Mouse (Mus musculus) Patski (cell line): ENCODE data around the gene Dhrs11. TPM values are rescaled to one million over a fixed set of nuclear protein-coding genes. Genes with fewer than 3 reads are reported as not detected.
"Not testable (repeated sequence)": the region's sequence is repeated elsewhere in the genome, so short reads cannot be mapped to it uniquely, and the experiment has no call there.

Experiments used
- ATAC-seq: fragments of 100-300 bp; one replicate; pipeline ENCODE4 v1.8.0; 2021
- CTCF ChIA-PET: fragments of 350-600 bp; sonication (Branson Sonifier 250); formaldehyde crosslinking; loops from one replicate; lab custom pipeline; 2022; ENCODE audit warnings: inconsistent platforms; lab: Charles Lee
- POLR2A ChIA-PET: fragments of 350-600 bp; sonication (Branson Sonifier 250); formaldehyde crosslinking; loops from one replicate; lab custom pipeline; 2022; ENCODE audit warnings: antibody characterized with exemption, inconsistent platforms; lab: Charles Lee
- DNase-seq: peaks from one replicate; pipeline ENCODE4 v3.0.0-alpha.2; 2011; ENCODE audit warnings: low read depth, low spot score
- H3K27me3 ChIP-seq: fragments of 371-371 bp; one replicate; pipeline ENCODE4 v1.5.1; 2021
- CTCF ChIP-seq: fragments of 100-300 bp; IDR thresholded peaks from one replicate; pipeline ENCODE4 v1.5.1; 2021
- in situ Hi-C: fragments of 300-500 bp; cut with MboI; formaldehyde crosslinking; loops from 3 replicates; pipeline ENCODE4 v1.11.1; 2018; ENCODE audit warnings: low pct_unique_long_range_greater_than_20kb, mixed read lengths
- polyA plus RNA-seq: library from polyadenylated mRNA; unstranded; gene quantifications from one replicate; pipeline ENCODE4 v1.2.3, GENCODE M21; 2021

Dhrs11 gene
- polyA plus RNA-seq, 1 experiment from 2014 or later: 33.2 TPM

DNA sequence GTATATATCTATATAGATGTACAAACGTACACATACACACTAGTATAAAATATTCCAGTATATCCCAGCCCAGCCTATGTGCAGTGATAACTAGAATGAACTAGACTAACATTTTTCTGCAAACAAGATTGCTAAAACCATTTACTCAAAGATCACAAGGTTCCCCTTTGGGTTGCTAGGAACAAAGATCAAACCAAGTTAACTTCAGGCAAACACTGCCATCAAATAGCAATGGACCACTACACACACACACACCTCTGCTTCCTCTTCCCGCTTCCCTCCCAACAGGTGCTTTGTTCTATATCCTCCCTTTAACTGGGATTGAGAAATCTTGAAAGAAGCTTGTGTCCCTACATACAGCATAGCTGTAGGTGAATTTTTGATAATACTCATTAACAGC is 38.8 kb upstream of the Dhrs11 start:
- ATAC-seq (no peak), DNase-seq (no peak)
- CTCF ChIA-PET: no interaction called here
- no peak for TF ChIP-seq CTCF
- in situ Hi-C loops: no loop called here
- POLR2A ChIA-PET: no interaction called here
- H3K27me3 ChIP-seq: no peaks in the 10 kb centered on the region

DNA sequence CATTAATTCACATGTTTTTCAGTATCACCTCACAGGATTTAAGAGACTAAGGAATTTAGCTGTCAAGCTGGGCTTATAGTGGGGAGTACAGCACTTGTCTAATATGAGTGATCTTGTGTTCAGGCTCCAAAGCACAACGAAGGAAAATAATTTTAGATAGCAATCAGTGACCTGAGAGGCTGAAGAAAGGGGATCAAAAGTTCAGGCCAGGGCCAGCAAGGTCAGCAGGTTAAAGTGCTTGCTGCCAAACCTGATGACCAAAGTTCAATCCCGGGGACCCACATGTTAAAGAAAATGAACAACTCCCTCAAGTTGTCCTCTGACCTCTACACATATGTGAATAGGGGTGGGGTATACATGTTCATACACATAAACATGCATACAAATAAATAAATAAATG is 36.5 kb upstream of the Dhrs11 start:
- no peak for DNase-seq
- CTCF ChIA-PET: interaction anchor here (2.1 kb wide), 1 partner anchor 9 kb away, joined by 5 read pairs; no protein-coding TSS in a partner anchor
- POLR2A ChIA-PET: no interaction called here
- in situ Hi-C loops: no loop called here
- no peak for TF ChIP-seq CTCF
- no peaks in the 10 kb centered on the region for H3K27me3 ChIP-seq
- no peak for ATAC-seq

DNA sequence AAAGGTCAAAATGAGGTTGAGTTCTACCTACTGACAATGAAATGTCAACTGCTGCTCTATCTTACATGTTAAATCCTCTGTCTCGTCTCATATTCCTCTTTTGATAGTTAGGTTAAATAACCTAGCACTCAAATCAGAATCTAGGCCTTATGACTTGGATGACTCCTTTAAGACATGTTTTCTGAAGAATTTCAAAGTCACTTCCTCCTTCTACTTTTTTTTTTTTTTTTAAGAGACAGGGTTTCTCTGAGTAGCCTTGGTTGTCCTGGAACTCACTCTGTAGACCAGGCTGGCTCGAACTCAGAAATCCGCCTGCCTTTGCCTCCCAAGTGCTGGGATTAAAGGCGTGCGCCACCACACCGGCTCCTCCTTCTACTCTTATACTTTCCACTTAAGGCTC is 26.5 kb upstream of the Dhrs11 start:
- ATAC-seq (no peak), DNase-seq (no peak)
- POLR2A ChIA-PET: no interaction called here
- CTCF ChIA-PET: interaction anchor here (1.8 kb wide), 1 partner anchor 10 kb away, joined by 5 read pairs; no protein-coding TSS in a partner anchor
- H3K27me3 ChIP-seq: no peaks in the 10 kb centered on the region
- TF ChIP-seq CTCF: no peak
- in situ Hi-C loops: no loop called here

GRCm38 (mm10) chr11:84847475-84848090 is 18.8 kb upstream of the Dhrs11 start:
- no peak for TF ChIP-seq CTCF
- CTCF ChIA-PET: interaction anchor here (0.7 kb wide), 1 partner anchor 14 kb away, joined by 3 read pairs; no protein-coding TSS in a partner anchor
- no peaks in the 10 kb centered on the region for H3K27me3 ChIP-seq
- ATAC-seq (no peak), DNase-seq (no peak)
- POLR2A ChIA-PET: no interaction called here
- in situ Hi-C loops: loop anchor here (25.0 kb wide), 1 partner anchor 1060 kb away; no protein-coding TSS in a partner anchor

DNA sequence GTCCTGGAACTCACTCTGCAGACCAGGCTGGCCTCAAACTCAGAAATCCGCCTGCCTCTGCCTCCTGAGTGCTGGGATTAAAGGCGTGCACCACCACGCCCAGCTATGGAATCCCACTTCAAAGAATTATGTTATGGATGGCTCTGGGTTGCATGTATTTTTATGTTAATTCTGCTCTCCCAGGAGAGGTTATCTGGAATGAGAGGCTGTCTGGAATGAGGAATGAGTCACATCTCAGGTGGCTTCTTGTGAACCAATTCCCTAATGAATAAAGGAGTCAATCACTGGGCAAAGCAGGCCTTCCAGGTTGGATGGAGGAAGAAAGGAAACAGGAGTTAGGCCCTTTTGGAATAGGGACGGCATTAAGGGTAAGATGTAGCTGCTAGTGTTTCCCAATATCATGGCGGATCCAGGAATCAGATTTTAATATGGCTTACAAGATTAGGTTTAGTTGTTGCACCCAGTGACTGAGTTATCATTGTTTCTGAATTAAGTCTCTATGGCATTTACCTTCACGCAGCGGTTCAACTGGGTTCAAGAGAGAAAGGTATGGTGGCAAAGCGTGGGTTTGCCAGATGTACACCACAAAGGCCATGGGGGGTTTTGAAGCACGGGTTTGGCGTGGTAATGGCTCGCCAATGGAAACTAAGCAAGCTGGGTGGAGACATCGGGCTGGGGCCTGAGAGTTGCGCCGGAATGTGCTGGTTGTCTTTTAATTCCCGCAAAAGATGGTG is 18.1 kb upstream of the Dhrs11 start:
- H3K27me3 ChIP-seq: no peaks in the 10 kb centered on the region
- ChIA-PET CTCF (interaction anchor here (0.7 kb wide), 1 partner anchor 13 kb away, joined by 3 read pairs; no protein-coding TSS in a partner anchor), POLR2A (no interaction called here)
- in situ Hi-C loops: loop anchor here (25.0 kb wide), 1 partner anchor 1060 kb away; no protein-coding TSS in a partner anchor
- ATAC-seq: no peak
- no peak for TF ChIP-seq CTCF
- no peak for DNase-seq

GRCm38 (mm10) chr11:84839330-84839729 is 10.5 kb upstream of the Dhrs11 start:
- in situ Hi-C loops: loop anchor here (25.0 kb wide), 1 partner anchor 1052 kb away; no protein-coding TSS in a partner anchor
- DNase-seq: no peak
- ATAC-seq: no peak
- ChIA-PET POLR2A (interaction anchor here (0.7 to 1.1 kb wide), 2 partner anchors 33 to 276 kb away, joined by 3 to 5 read pairs; no protein-coding TSS in a partner anchor), CTCF (no interaction called here)
- peak; percentile 35 for TF ChIP-seq CTCF
- no peaks in the 10 kb centered on the region for H3K27me3 ChIP-seq

DNA sequence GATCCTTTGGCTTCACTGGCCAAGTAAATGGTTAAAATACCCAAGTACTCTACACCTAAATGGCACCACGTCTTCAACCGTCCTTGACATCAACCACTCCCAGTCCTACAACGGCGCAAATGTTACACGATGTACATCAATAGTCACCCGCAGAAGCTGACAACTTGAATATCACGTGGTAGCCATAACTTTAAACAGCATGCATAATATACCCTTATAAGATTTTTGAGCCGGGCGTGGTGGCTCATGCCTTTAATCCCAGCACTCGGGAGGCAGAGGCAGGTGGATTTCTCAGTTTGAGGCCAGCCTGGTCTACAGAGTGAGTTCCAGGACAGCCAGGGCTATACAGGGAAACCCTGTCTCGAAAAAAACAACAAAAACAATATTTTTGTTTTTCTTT is 701 bp upstream of the Dhrs11 start:
- ChIA-PET POLR2A (interaction anchor here (1.0 to 3.1 kb wide), 2 partner anchors 10 to 16 kb away, joined by 4 to 16 read pairs; partner anchors contain the start of gene Mrm1), CTCF (interaction anchor here (1.0 kb wide), 1 partner anchor 14 kb away, joined by 3 read pairs; no protein-coding TSS in a partner anchor)
- DNase-seq, ATAC-seq, H3K27me3 ChIP-seq: not testable (repeated sequence)
- in situ Hi-C loops: loop anchor here (25.0 kb wide), 1 partner anchor 1042 kb away; no protein-coding TSS in a partner anchor

GRCm38 (mm10) chr11:84827901-84828503 is 792 bp downstream of the Dhrs11 start:
- in situ Hi-C loops: loop anchor here (25.0 kb wide), 1 partner anchor 1041 kb away; no protein-coding TSS in a partner anchor
- ChIA-PET POLR2A (interaction anchor here (0.8 to 3.1 kb wide), 2 partner anchors 9 to 10 kb away, joined by 3 to 16 read pairs; partner anchors contain the start of gene Mrm1), CTCF (interaction anchor here (1.7 kb wide), 1 partner anchor 9 kb away, joined by 11 read pairs; the partner anchor contains the start of gene Mrm1)
- DNase-seq (no peak), ATAC-seq (no peak)
- H3K27me3 ChIP-seq: no peaks in the 10 kb centered on the region
- TF ChIP-seq CTCF: no peak

GRCm38 (mm10) chr11:84827492-84827891 is 1.3 kb downstream of the Dhrs11 start:
- H3K27me3 ChIP-seq: no peaks in the 10 kb centered on the region
- DNase-seq (no peak), ATAC-seq (no peak)
- no peak for TF ChIP-seq CTCF
- in situ Hi-C loops: loop anchor here (25.0 kb wide), 1 partner anchor 1040 kb away; no protein-coding TSS in a partner anchor
- ChIA-PET POLR2A (interaction anchor here (3.1 kb wide), 1 partner anchor 8 kb away, joined by 16 read pairs; the partner anchor contains the start of gene Mrm1), CTCF (interaction anchor here (1.7 kb wide), 1 partner anchor 8 kb away, joined by 11 read pairs; the partner anchor contains the start of gene Mrm1)

DNA sequence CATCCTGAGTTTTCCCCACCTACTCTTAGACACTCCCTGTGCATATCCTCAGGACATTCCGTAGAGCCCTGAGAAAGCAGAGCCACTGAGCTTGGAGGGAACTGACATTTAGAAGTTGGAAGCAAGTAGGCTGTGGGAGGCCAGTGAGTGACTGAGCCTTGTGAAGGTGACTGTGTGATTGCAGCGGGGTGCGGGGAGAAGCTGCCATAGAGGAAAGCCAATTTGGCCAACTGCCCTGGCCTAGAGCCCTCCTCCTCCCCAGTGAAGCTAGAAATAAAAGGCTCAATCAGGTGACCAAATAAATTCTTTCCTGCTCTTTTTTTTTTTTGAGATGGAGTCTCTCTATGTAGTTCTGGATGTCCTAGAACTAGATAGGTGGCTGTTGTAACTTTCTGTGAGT is 2.6 kb downstream of the Dhrs11 start:
- in situ Hi-C loops: loop anchor here (25.0 kb wide), 1 partner anchor 1039 kb away; no protein-coding TSS in a partner anchor
- ChIA-PET POLR2A (no interaction called here), CTCF (no interaction called here)
- DNase-seq (no peak), ATAC-seq (no peak)
- TF ChIP-seq CTCF: no peak
- H3K27me3 ChIP-seq: no peaks in the 10 kb centered on the region
